12 mouse cellular contexts compared by ENCODE assay signal in genomic region chr1:73188796-73189195, GRCm38 (mm10).
A peak's percentile ranks its signal among the peaks of the same experiment; 100 is the strongest.
DNase-seq lines count a peak whose midpoint lies in the region; ATAC-seq and TF ChIP-seq lines count a peak whose summit lies in the region.
"Had no signal": no experiment of that assay in that cellular context is flagged by ENCODE, and none has a peak within 500 bp of the region (broad histone marks: within the 10 kb centered on the region; RNA-seq: fewer than 3 reads in every experiment).

No protein-coding gene starts in this region.

- no peaks in the 10 kb centered on the region for H3K36me3 ChIP-seq in heart, postnatal 0 days (replicated peaks; ENCODE audit: control insufficient read depth, insufficient read depth, low read length)

- no peaks in the 10 kb centered on the region for H3K9me3 ChIP-seq in heart, postnatal 0 days (replicated peaks; ENCODE audit: control insufficient read depth, low read length)

- H3K27me3 ChIP-seq in heart, postnatal 0 days (ENCODE audit: control insufficient read depth, insufficient read depth, low read length): no peaks in the 10 kb centered on the region

- no peak overlapping the region for H3K9ac ChIP-seq in heart, postnatal 0 days (replicated peaks; ENCODE audit: low read depth, low read length)

- no peaks in the 10 kb centered on the region for H3K4me1 ChIP-seq in heart, postnatal 0 days (ENCODE audit: control insufficient read depth, insufficient read depth)

- peak; percentile 85 for TF ChIP-seq EP300 in heart, postnatal 0 days (IDR thresholded peaks at IDR 0.05; ENCODE audit: low read depth)

- ATAC-seq in heart, postnatal 0 days (ENCODE audit: insufficient read depth, low read depth): peak; percentile 80
- ATAC-seq in erythroblast, adult 5-6 weeks (replicated peaks; ENCODE audit: low FRiP score, poor library complexity, severe bottlenecking): no peak
- ATAC-seq in megakaryocyte, adult 5-6 weeks (ENCODE audit: poor library complexity, severe bottlenecking): no peak
- ATAC-seq: activated CD4-positive, CD25-positive, alpha-beta regulatory T cell, adult 4 months; forebrain, embryonic 14.5 days had no signal

- peak; percentile 36 for DNase-seq in embryo, embryonic 10 days (ENCODE audit: low spot score)
- no peak for DNase-seq in embryo, embryonic 10.5 days (ENCODE audit: low spot score)
- DNase-seq in adrenal gland, postnatal 36 days: peak; percentile 20 to 24
- DNase-seq in heart, postnatal 0 days (ENCODE audit: low spot score): peak; percentile 70
- DNase-seq in kidney, postnatal 25 days: peak; percentile 36 to 72
- no peak for DNase-seq in urinary bladder, postnatal 36 days (ENCODE audit: low spot score in 2 of 2)
- DNase-seq: cerebellum, adult 11-12 months; right cerebral cortex, postnatal 4 days had no signal

- H3K4me3 ChIP-seq in heart, postnatal 0 days (ENCODE audit: low read depth, low read length): no peak overlapping the region

- H3K4me2 ChIP-seq in heart, postnatal 0 days (ENCODE audit: low read depth, low read length): no peak overlapping the region

- no peak for TF ChIP-seq CTCF in heart, postnatal 0 days (IDR thresholded peaks at IDR 0.05; ENCODE audit: low read depth)

- 62% methylated on average over 2 of the region's 2 CpGs for WGBS in heart, postnatal 0 days

- peak overlapping the region; percentile 62 for H3K27ac ChIP-seq in heart, postnatal 0 days (ENCODE audit: low read depth)

Comparison
In these comparisons a context has a peak if more than half of its experiments do, and no peak if none do; other contexts are left out.
1. DNase-seq: peak in embryo, embryonic 10 days (single experiment), adrenal gland, postnatal 36 days (2 of 2), heart, postnatal 0 days (single experiment) and kidney, postnatal 25 days (2 of 2); none in embryo, embryonic 10.5 days (single experiment) and urinary bladder, postnatal 36 days (0 of 2).